Mouse (Mus musculus) cortical plate, adult 2 months (tissue): ENCODE results near the gene Grip1.

Experiments used
- CTCF ChIP-seq: fragments of 200-500 bp; IDR thresholded peaks from 2 replicates; pipeline ENCODE4 v1.5.1; 2011; ENCODE audit warnings: mild to moderate bottlenecking, control low read depth, low read length; ENCODE audit not compliant: insufficient read depth; ENCODE audit errors: extremely low read depth
- POLR2A ChIP-seq: fragments of 200-500 bp; IDR thresholded peaks from 2 replicates; pipeline ENCODE4 v1.6.1; 2011; ENCODE audit warnings: mild to moderate bottlenecking, low read length, control low read depth; ENCODE audit not compliant: insufficient read depth; ENCODE audit errors: extremely low read depth

GRCm38 (mm10) chr10:119917995-119918394, 464.4 kb downstream of the Grip1 start:
- TF ChIP-seq POLR2A (no peak), CTCF (no peak)
